Comparison of ENCODE assay signal across 8 mouse cellular contexts in genomic region chr11:79252881-79253541, GRCm38 (mm10). TPM values are rescaled to one million over a fixed set of nuclear protein-coding genes. Genes with fewer than 3 reads are reported as not detected.
A peak's percentile ranks its signal among the peaks of the same experiment; 100 is the strongest.
DNase-seq lines count a peak whose midpoint lies in the region; ATAC-seq and TF ChIP-seq lines count a peak whose summit lies in the region.

No protein-coding gene starts in this region.

- peaks cover 28% of the 10 kb centered on the region for H3K36me3 ChIP-seq in forebrain, embryonic 13.5 days (ENCODE audit: poor library complexity, severe bottlenecking)
- peaks cover 20% of the 10 kb centered on the region for H3K36me3 ChIP-seq in intestine, postnatal 0 days (ENCODE audit: control insufficient read depth, insufficient read depth)
- peaks cover 9% of the 10 kb centered on the region; the same call in 1 of the 2 replicates for H3K36me3 ChIP-seq in midbrain, embryonic 11.5 days (ENCODE audit: control insufficient read depth, insufficient read depth, low read length)

- peaks cover 33% of the 10 kb centered on the region for H3K4me1 ChIP-seq in forebrain, embryonic 13.5 days
- no peaks in the 10 kb centered on the region; the same call in 1 of the 2 replicates for H3K4me1 ChIP-seq in intestine, postnatal 0 days (replicated peaks; ENCODE audit: control insufficient read depth, insufficient read depth, low read length)
- H3K4me1 ChIP-seq in midbrain, embryonic 11.5 days (ENCODE audit: control insufficient read depth, insufficient read depth, low read length) = peaks cover 7% of the 10 kb centered on the region

- 18% methylated on average over 6 of the region's 6 CpGs for WGBS in forebrain, embryonic 13.5 days
- WGBS in intestine, postnatal 0 days = 3% methylated on average over 6 of the region's 6 CpGs
- 38% methylated on average over 6 of the region's 6 CpGs for WGBS in midbrain, embryonic 11.5 days

- peak overlapping the region; percentile 97 for H3K9ac ChIP-seq in forebrain, embryonic 13.5 days
- peak overlapping the region; percentile 82; the same call in 1 of the 2 replicates for H3K9ac ChIP-seq in intestine, postnatal 0 days (ENCODE audit: low read depth, low read length)
- peak overlapping the region; percentile 99 for H3K9ac ChIP-seq in midbrain, embryonic 11.5 days (ENCODE audit: low read length)

- no peak overlapping the region; the same call in 1 of the 2 replicates for H3K27ac ChIP-seq in layer of hippocampus, adult 2 months
- H3K27ac ChIP-seq in forebrain, embryonic 13.5 days = 0 out of 2 replicates have a peak overlapping the region, but pooled peaks have one; percentile 97
- peak overlapping the region; percentile 97 for H3K27ac ChIP-seq in intestine, postnatal 0 days (ENCODE audit: low read depth, low read length)
- no peak overlapping the region; the same call in 1 of the 2 replicates for H3K27ac ChIP-seq in midbrain, embryonic 11.5 days (ENCODE audit: low read depth, low read length)

- ATAC-seq in forebrain, embryonic 13.5 days = no peak
- no peak; the same call in 1 of the 2 replicates for ATAC-seq in intestine, postnatal 0 days
- ATAC-seq in midbrain, embryonic 11.5 days (ENCODE audit: low FRiP score) = no peak

- no peak for TF ChIP-seq CTCF in layer of hippocampus, adult 2 months (conservative IDR thresholded peaks at IDR 0.05)
- TF ChIP-seq CTCF in intestine, postnatal 0 days (IDR thresholded peaks at IDR 0.05; ENCODE audit: low read depth) = no peak

- H3K4me2 ChIP-seq in forebrain, embryonic 13.5 days = peak overlapping the region; percentile 87
- peak overlapping the region; percentile 83 for H3K4me2 ChIP-seq in intestine, postnatal 0 days (replicated peaks; ENCODE audit: low read depth)
- H3K4me2 ChIP-seq in midbrain, embryonic 11.5 days = peak overlapping the region; percentile 84

- H3K4me3 ChIP-seq in layer of hippocampus, adult 2 months = peak overlapping the region; percentile 76
- peak overlapping the region; percentile 94 for H3K4me3 ChIP-seq in forebrain, embryonic 13.5 days
- H3K4me3 ChIP-seq in intestine, postnatal 0 days (ENCODE audit: low read depth, low read length) = peak overlapping the region; percentile 100
- peak overlapping the region; percentile 96 for H3K4me3 ChIP-seq in midbrain, embryonic 11.5 days (ENCODE audit: low read depth, low read length)

- H3K9me3 ChIP-seq in forebrain, embryonic 13.5 days (replicated peaks) = no peaks in the 10 kb centered on the region
- H3K9me3 ChIP-seq in intestine, postnatal 0 days (ENCODE audit: control insufficient read depth) = no peaks in the 10 kb centered on the region
- H3K9me3 ChIP-seq in midbrain, embryonic 11.5 days (ENCODE audit: control insufficient read depth, low read length) = no peaks in the 10 kb centered on the region

- no peak for DNase-seq in layer of hippocampus, adult 2 months (ENCODE audit: low spot score in 2 of 2)
- no peak for DNase-seq in layer of hippocampus, adult 11-12 months (ENCODE audit: low spot score)
- peak; percentile 72 for DNase-seq in NIH3T3 (ENCODE audit: low read depth)
- no peak for DNase-seq in midbrain, embryonic 11.5 days (ENCODE audit: low spot score, missing footprints)
- DNase-seq in ovary, postnatal 14 days (ENCODE audit: low spot score) = no peak
- DNase-seq in layer of hippocampus, postnatal 25 days (ENCODE audit: extremely low spot score in 1 of 2, low spot score in 1 of 2) = no peak

- 0 out of 2 replicates have a peak, but pooled peaks cover 2% of the 10 kb centered on the region for H3K27me3 ChIP-seq in forebrain, embryonic 13.5 days
- H3K27me3 ChIP-seq in intestine, postnatal 0 days (replicated peaks; ENCODE audit: control insufficient read depth, insufficient read depth, low read length) = no peaks in the 10 kb centered on the region
- no peaks in the 10 kb centered on the region for H3K27me3 ChIP-seq in midbrain, embryonic 11.5 days (ENCODE audit: control insufficient read depth, insufficient read depth, low read length)

RNA-seq across cellular contexts. Expression of gene Wsb1, which starts 1.5 kb away (rescaled TPM):
- 100 to 1,000 TPM in 1 of 2 experiments, 10 to 100 TPM in 1; 83.0 to 101 TPM for total RNA-seq in layer of hippocampus, adult 2 months (2021)
- 367 and 422 TPM in 2 replicates for polyA plus RNA-seq in forebrain, embryonic 13.5 days (2015; fragmentation: Nextera tagmentation; extraction: Ambion mirVana)
- 64.7 and 70.5 TPM in 2 replicates for polyA plus RNA-seq in intestine, postnatal 0 days (2015; fragmentation: Nextera tagmentation; extraction: Ambion mirVana)
- polyA plus RNA-seq in midbrain, embryonic 11.5 days (2014; fragmentation: Nextera tagmentation; extraction: Ambion mirVana) = 425 and 498 TPM in 2 replicates
- total RNA-seq in layer of hippocampus, postnatal 25 days (2021) = 10 to 100 TPM; 68.1 to 92.0 TPM

RNA-seq across cellular contexts. Expression of gene Gm9964, which starts 43.7 kb away (rescaled TPM):
- not detected for total RNA-seq in layer of hippocampus, adult 2 months (2021)
- not detected in 2 replicates for polyA plus RNA-seq in forebrain, embryonic 13.5 days (2015; fragmentation: Nextera tagmentation; extraction: Ambion mirVana)
- polyA plus RNA-seq in intestine, postnatal 0 days (2015; fragmentation: Nextera tagmentation; extraction: Ambion mirVana) = not detected in 2 replicates
- not detected in 2 replicates for polyA plus RNA-seq in midbrain, embryonic 11.5 days (2014; fragmentation: Nextera tagmentation; extraction: Ambion mirVana)
- total RNA-seq in layer of hippocampus, postnatal 25 days (2021) = under 1 TPM; 0.73 to 0.91 TPM

Comparison
In these comparisons a context has a peak if more than half of its experiments do, and no peak if none do; other contexts are left out.
1. H3K27ac ChIP-seq: peak in forebrain, embryonic 13.5 days (single experiment) and intestine, postnatal 0 days (single experiment); none in layer of hippocampus, adult 2 months (single experiment) and midbrain, embryonic 11.5 days (single experiment).
2. Peak in every context shown above with its lines, with median percentiles within 50 percentile points of each other: H3K4me3 ChIP-seq, H3K4me2 ChIP-seq and H3K9ac ChIP-seq.